Mouse (Mus musculus): ENCODE measurements around the gene Gja5.

- TF ChIP-seq MAFK (IDR thresholded peaks at IDR 0.05; ENCODE audit: insufficient read depth, low read depth, low read length) (no peak), ZNF384 (IDR thresholded peaks at IDR 0.05; ENCODE audit: low read depth, low read length) (no peak), CHD2 (IDR thresholded peaks at IDR 0.05; ENCODE audit: low read depth, low read length) (no peak), ZC3H11A (IDR thresholded peaks at IDR 0.05; ENCODE audit: borderline replicate concordance, low read depth, low read length) (no peak), HCFC1 (IDR thresholded peaks at IDR 0.05; ENCODE audit: borderline replicate concordance, insufficient read depth, low read length) (no peak)
Observed at GRCm38 (mm10) chr3:97082156-97082555, 177.7 kb downstream of the Gja5 start.
